Mouse (Mus musculus) lung, embryonic 15.5 days (tissue): ENCODE measurements around the gene Deup1. TPM values are rescaled to one million over a fixed set of nuclear protein-coding genes. Genes with fewer than 3 reads are reported as not detected.

Experiments used
- ATAC-seq: fragments of 200-750 bp; cut with Nextera tagmentation; 2 replicates; pipeline ENCODE4 v1.8.0; 2017; ENCODE audit warnings: moderate number of reproducible peaks, borderline replicate concordance; ENCODE audit not compliant: low FRiP score, low TSS enrichment; ENCODE audit errors: extremely low read depth
- H3K27ac ChIP-seq: fragments of 300-500 bp; sonication (generic); 2 replicates; pipeline ENCODE4 v1.5.1; 2015; ENCODE audit warnings: moderate library complexity, mild to moderate bottlenecking, inconsistent platforms
- H3K27me3 ChIP-seq: fragments of 300-500 bp; sonication (generic); 2 replicates; pipeline ENCODE4 v1.6.1; 2015; ENCODE audit warnings: inconsistent platforms
- H3K36me3 ChIP-seq: fragments of 300-500 bp; sonication (generic); 2 replicates; pipeline ENCODE4 v1.6.1; 2015; ENCODE audit warnings: inconsistent platforms
- H3K4me1 ChIP-seq: fragments of 300-500 bp; sonication (generic); 2 replicates; pipeline ENCODE4 v1.6.1; 2015; ENCODE audit warnings: inconsistent platforms
- H3K4me2 ChIP-seq: fragments of 300-500 bp; sonication (generic); 2 replicates; pipeline ENCODE4 v1.6.1; 2015; ENCODE audit warnings: inconsistent platforms, mild to moderate bottlenecking, moderate library complexity
- H3K4me3 ChIP-seq: fragments of 300-500 bp; sonication (generic); 2 replicates; pipeline ENCODE4 v1.5.1; 2015; ENCODE audit warnings: mild to moderate bottlenecking, inconsistent platforms
- H3K9ac ChIP-seq: fragments of 300-500 bp; sonication (generic); 2 replicates; pipeline ENCODE4 v1.6.1; 2015; ENCODE audit warnings: inconsistent platforms
- H3K9me3 ChIP-seq: fragments of 300-500 bp; sonication (generic); 2 replicates; pipeline ENCODE4 v1.6.1; 2016; ENCODE audit warnings: inconsistent platforms
- WGBS: fragments of 180-500 bp; shearing (Covaris S2); methylation state at CpG from one replicate; pipeline ENCODE4 v1.1.7; 2015; 5-methylcytosine and 5-hydroxymethylcytosine counted together
- polyA plus RNA-seq: library from polyadenylated mRNA; unstranded; fragments of >200 nt; fragmentation: Nextera tagmentation; extraction: Ambion mirVana; gene quantifications from 2 replicates; pipeline ENCODE4 v1.2.1, GENCODE M21; 2015

Deup1 gene
- polyA plus RNA-seq, 1 experiment from 2014 or later, result 9.9 TPM

- ATAC-seq, result no peak
- 66% methylated on average over 4 of the region's 4 CpGs for WGBS
- Histone ChIP-seq H3K27me3 (no peaks in the 10 kb centered on the region), H3K4me1 (no peaks in the 10 kb centered on the region), H3K4me3 (no peak overlapping the region), H3K4me2 (no peak overlapping the region), H3K9ac (no peak overlapping the region), H3K9me3 (no peaks in the 10 kb centered on the region), H3K36me3 (no peaks in the 10 kb centered on the region), H3K27ac (no peak overlapping the region)
Observed at GRCm38 (mm10) chr9:15550461-15550961, 77.2 kb downstream of the Deup1 start.

GRCm38 (mm10) chr9:15541735-15542354 lies 85.9 kb downstream of the Deup1 start:
- Histone ChIP-seq H3K9me3 (no peaks in the 10 kb centered on the region), H3K36me3 (no peaks in the 10 kb centered on the region), H3K4me2 (no peak overlapping the region), H3K4me1 (peaks cover 6% of the 10 kb centered on the region; the same call in 1 of the 2 replicates), H3K9ac (no peak overlapping the region), H3K27me3 (no peaks in the 10 kb centered on the region), H3K27ac (no peak overlapping the region), H3K4me3 (no peak overlapping the region)
- no peak for ATAC-seq
- WGBS, result 50% methylated on average over 5 of the region's 5 CpGs

GRCm38 (mm10) chr9:15538979-15539533 lies 88.7 kb downstream of the Deup1 start:
- ATAC-seq, result no peak
- Histone ChIP-seq H3K9ac (no peak overlapping the region), H3K4me1 (peaks cover 15% of the 10 kb centered on the region), H3K9me3 (no peaks in the 10 kb centered on the region), H3K27ac (no peak overlapping the region), H3K27me3 (no peaks in the 10 kb centered on the region), H3K4me2 (no peak overlapping the region), H3K36me3 (no peaks in the 10 kb centered on the region), H3K4me3 (no peak overlapping the region)
- 83% methylated on average over 8 of the region's 8 CpGs for WGBS

DNA sequence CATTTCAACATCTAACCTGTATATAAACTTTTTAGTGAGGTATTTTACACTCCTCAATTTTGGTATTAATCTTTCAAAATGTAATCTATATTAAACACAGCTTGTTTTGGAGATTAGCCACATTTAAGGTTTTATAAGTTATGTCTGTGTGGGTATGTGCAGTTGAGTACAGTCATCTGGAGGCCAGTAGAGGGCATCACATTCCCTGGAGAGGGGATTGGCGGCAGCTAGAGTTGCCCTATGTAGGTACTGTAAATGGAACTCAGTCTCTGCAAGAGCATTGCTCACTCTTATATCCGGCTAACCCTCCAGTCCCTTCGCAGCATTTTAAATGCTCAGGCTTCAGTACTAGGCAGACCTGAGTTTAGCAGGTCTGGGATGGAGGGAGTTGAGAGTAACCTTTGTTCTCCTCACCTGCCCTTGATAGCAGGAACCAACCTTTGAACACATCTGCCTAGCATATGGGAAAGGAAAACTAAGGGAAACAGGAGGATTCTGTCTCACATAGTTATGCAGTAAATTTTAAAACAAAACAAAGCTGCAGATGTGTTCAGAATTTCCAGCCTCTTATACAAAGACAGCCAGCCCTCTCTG lies 90.2 kb downstream of the Deup1 start:
- ATAC-seq, result no peak
- H3K4me2 ChIP-seq, result no peak overlapping the region
- H3K27ac ChIP-seq, result no peak overlapping the region
- no peak overlapping the region for H3K9ac ChIP-seq
- no peaks in the 10 kb centered on the region for H3K27me3 ChIP-seq
- H3K36me3 ChIP-seq, result no peaks in the 10 kb centered on the region
- H3K4me1 ChIP-seq, result peaks cover 15% of the 10 kb centered on the region
- H3K9me3 ChIP-seq, result no peaks in the 10 kb centered on the region
- no peak overlapping the region for H3K4me3 ChIP-seq
- WGBS, result 93% methylated on average over 3 of the region's 3 CpGs

DNA sequence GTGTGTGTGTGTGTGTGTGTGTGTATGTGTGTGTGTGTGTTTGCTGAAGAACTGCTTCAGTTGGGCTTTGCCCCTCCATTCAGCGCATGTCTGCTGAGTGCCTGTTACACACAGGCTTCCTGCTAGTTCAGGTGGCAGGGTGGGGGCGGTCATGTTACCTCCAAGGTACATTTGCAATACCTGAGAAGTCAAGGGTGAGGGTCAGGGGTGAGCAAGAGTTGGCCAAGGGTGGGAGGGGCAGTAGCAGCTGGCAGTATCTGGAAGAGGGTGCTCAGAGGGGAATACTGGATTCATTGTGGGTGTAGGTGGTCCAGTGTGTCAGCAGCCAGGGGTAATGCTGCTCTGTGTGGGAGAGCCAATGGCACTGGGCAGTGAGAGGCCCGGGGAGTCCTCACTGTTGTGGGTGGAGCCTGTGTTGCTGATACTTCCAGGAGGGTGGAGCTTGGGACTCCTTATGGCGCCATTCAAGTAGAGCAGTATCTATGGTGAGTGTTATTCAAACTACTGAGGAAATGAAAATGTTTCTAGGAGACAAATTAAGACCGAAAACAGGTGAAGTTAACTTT lies 90.8 kb downstream of the Deup1 start:
- H3K4me2 ChIP-seq, result no peak overlapping the region
- H3K27me3 ChIP-seq, result no peaks in the 10 kb centered on the region
- no peaks in the 10 kb centered on the region for H3K36me3 ChIP-seq
- peak; percentile 44; the same call in 1 of the 2 replicates for ATAC-seq
- 79% methylated on average over 5 of the region's 5 CpGs for WGBS
- no peak overlapping the region for H3K9ac ChIP-seq
- peaks cover 15% of the 10 kb centered on the region for H3K4me1 ChIP-seq
- H3K27ac ChIP-seq, result no peak overlapping the region
- H3K9me3 ChIP-seq, result no peaks in the 10 kb centered on the region
- no peak overlapping the region for H3K4me3 ChIP-seq

GRCm38 (mm10) chr9:15535418-15535817 lies 92.3 kb downstream of the Deup1 start:
- 29% methylated on average over 5 of the region's 5 CpGs for WGBS
- ATAC-seq, result no peak; the same call in 1 of the 2 replicates
- Histone ChIP-seq H3K9ac (no peak overlapping the region), H3K9me3 (no peaks in the 10 kb centered on the region), H3K4me2 (no peak overlapping the region), H3K4me3 (no peak overlapping the region), H3K36me3 (no peaks in the 10 kb centered on the region), H3K27me3 (no peaks in the 10 kb centered on the region), H3K4me1 (peaks cover 22% of the 10 kb centered on the region), H3K27ac (no peak overlapping the region)

DNA sequence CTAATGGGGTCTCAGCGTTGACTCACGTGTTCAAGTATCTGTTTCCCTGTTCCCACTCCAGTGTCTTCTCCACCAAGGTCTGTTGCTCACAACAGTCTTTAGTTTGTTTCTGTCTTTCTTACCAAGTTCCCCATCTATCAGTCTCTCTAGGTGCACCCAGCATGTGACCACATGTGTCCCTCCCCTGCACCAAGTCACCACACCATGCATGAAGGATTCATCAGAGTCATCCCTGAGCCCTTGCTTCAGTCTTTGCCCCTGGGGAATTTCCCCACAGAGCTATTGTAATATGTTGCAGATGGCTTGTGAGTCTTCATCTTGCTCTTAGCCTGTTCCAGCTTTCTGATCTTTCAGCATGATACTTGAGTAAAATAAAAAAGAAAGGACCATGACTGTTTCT lies 93.6 kb downstream of the Deup1 start:
- H3K4me2 ChIP-seq, result no peak overlapping the region
- 86% methylated on average over 2 of the region's 2 CpGs for WGBS
- H3K9ac ChIP-seq, result no peak overlapping the region
- H3K36me3 ChIP-seq, result no peaks in the 10 kb centered on the region
- H3K27ac ChIP-seq, result no peak overlapping the region
- H3K9me3 ChIP-seq, result no peaks in the 10 kb centered on the region
- no peak for ATAC-seq
- no peaks in the 10 kb centered on the region for H3K27me3 ChIP-seq
- peaks cover 34% of the 10 kb centered on the region for H3K4me1 ChIP-seq
- no peak overlapping the region for H3K4me3 ChIP-seq

- Histone ChIP-seq H3K4me1 (peaks cover 36% of the 10 kb centered on the region), H3K27me3 (no peaks in the 10 kb centered on the region), H3K36me3 (no peaks in the 10 kb centered on the region), H3K4me3 (no peak overlapping the region), H3K27ac (no peak overlapping the region), H3K9me3 (no peaks in the 10 kb centered on the region), H3K4me2 (no peak overlapping the region), H3K9ac (no peak overlapping the region)
- no peak for ATAC-seq
- WGBS, result 58% methylated on average over 11 of the region's 11 CpGs
Observed at GRCm38 (mm10) chr9:15533336-15534070, 94.2 kb downstream of the Deup1 start.

DNA sequence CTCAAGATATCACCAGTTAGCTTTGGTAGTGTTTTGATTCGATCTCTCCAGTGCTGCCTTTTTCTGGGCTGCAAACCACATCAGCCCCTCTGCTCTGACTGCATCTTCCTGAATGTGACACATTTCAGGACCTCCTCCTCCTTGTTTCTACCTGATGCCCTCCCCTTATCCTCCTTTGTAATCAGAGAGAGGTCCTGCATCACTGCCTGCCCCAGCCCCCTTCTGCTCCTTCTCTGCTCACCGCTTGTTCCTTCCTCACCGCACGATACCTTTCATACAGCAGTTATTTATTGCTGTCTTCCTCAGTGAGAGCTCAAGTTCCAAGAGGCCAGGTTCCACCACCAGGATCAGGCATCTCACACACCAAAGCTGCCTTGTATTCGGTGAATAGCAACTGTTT lies 96.5 kb downstream of the Deup1 start:
- peaks cover 55% of the 10 kb centered on the region for H3K4me1 ChIP-seq
- H3K9ac ChIP-seq, result no peak overlapping the region
- no peaks in the 10 kb centered on the region for H3K36me3 ChIP-seq
- H3K4me3 ChIP-seq, result no peak overlapping the region
- no peaks in the 10 kb centered on the region for H3K27me3 ChIP-seq
- no peak overlapping the region for H3K4me2 ChIP-seq
- no peaks in the 10 kb centered on the region for H3K9me3 ChIP-seq
- no peak overlapping the region for H3K27ac ChIP-seq
- ATAC-seq, result no peak
- WGBS, result 49% methylated on average over 5 of the region's 5 CpGs

GRCm38 (mm10) chr9:15529965-15530320 lies 97.8 kb downstream of the Deup1 start:
- no peak overlapping the region for H3K4me3 ChIP-seq
- WGBS, result 76% methylated on average over 2 of the region's 2 CpGs
- no peak for ATAC-seq
- H3K36me3 ChIP-seq, result no peaks in the 10 kb centered on the region
- H3K9me3 ChIP-seq, result no peaks in the 10 kb centered on the region
- H3K27me3 ChIP-seq, result no peaks in the 10 kb centered on the region
- no peak overlapping the region for H3K4me2 ChIP-seq
- no peak overlapping the region for H3K27ac ChIP-seq
- no peak overlapping the region for H3K9ac ChIP-seq
- peaks cover 60% of the 10 kb centered on the region for H3K4me1 ChIP-seq

DNA sequence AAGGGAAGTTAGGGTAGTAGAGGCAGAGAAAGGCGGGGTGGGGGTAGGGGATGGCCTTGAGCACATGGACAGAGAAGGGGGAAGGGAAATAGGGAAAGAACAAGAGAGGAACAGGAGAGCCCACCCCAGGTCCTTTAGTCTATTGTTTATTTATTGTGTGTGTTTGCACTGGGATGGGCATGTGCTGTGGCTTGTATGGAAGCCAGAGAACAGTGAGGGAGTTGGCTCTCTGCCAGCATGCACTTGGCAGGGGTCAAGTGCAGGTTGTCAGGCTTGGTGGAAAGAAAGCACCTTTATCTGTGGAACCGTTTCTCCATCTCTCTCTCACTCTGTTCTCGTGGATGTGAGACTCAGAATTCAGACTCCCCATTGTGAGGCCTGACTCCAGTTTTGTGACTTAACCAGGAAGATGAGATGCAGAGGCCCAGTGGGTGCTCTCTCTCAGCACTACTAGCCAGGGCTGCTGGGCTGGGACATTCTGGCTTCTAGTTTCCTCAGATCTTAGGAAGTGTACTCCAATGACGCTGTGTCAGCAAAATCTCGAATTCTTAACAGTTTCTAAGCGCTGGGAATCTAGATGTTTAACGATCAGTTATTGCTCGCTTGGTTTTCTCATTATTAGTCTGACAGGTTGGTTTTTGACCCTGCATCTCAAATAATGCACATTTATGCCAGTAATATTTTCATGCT lies 98.3 kb downstream of the Deup1 start:
- no peaks in the 10 kb centered on the region for H3K9me3 ChIP-seq
- no peak overlapping the region for H3K9ac ChIP-seq
- H3K27ac ChIP-seq, result 0 out of 2 replicates have a peak overlapping the region, but pooled peaks have one; percentile 12
- H3K36me3 ChIP-seq, result no peaks in the 10 kb centered on the region
- peaks cover 65% of the 10 kb centered on the region for H3K4me1 ChIP-seq
- peak; percentile 47; the same call in 1 of the 2 replicates for ATAC-seq
- no peak overlapping the region for H3K4me2 ChIP-seq
- no peaks in the 10 kb centered on the region for H3K27me3 ChIP-seq
- 39% methylated on average over 8 of the region's 8 CpGs for WGBS
- H3K4me3 ChIP-seq, result no peak overlapping the region
